Mouse (Mus musculus): ENCODE data around the gene Adgra1. TPM values are rescaled to one million over a fixed set of nuclear protein-coding genes. Genes with fewer than 3 reads are reported as not detected.

Adgra1 gene
- total RNA-seq, 2 experiments from 2014 or later: not detected

DNA sequence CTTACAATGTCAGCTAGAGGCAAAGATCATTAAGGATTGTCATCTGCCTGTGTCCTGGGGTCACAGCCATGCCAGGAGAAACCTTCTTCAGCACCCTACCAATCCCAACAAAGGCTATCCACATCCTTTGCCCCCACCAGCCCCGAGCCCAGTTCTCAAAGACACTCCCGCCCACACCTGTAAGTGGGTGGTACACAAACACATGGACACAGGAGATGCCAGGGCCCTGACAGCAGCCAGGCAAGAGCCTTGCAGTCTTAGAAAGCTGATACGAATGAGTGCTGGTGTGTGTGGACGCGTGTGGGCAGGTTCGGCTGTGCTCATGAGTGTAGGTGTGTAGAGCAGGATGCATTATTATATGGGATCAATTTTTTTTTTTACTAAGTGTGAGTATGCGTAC, 66.5 kb downstream of the Adgra1 start:
- no peak for ATAC-seq (replicated peaks; ENCODE audit: low FRiP score, low TSS enrichment, poor library complexity, severe bottlenecking)

DNA sequence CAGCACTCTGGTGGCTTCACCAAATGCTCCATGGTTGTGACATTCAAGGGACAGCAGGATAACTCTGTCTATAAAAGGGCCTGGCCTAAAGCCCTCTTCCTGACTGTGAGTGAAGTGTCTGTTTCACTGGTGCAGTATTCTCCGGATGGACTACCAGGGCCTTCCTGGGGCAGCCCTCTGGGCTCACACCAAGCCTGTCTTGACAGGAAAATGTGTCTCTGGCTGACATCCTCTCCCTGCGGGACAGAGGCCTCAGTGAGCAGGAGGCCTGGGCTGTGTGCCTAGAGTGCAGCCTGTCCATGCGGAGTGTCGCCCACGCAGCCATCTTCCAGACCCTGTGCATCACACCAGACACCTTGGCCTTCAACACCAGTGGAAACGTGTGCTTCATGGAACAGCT, 66.9 kb downstream of the Adgra1 start:
- no peak for ATAC-seq (replicated peaks; ENCODE audit: low FRiP score, low TSS enrichment, poor library complexity, severe bottlenecking)

DNA sequence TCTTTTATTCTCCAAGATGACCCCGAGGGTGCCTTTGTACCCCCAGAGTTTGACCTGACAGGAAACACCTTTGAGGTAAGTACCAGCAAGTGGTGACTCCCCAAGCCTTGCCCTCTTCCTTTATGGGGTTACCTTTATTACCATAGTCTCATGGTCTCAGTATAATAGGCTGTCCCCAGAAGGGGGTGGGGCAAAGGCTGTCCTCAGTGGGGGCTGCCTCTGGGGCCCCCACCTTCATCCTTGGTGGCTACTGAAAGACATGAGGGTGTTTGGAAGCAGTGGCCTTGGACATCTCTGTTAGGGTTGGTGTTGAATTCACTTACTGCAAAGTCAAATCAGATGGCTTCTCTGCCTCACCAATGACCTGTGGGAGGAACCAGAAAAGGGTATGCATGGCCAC, 68.0 kb downstream of the Adgra1 start:
- ATAC-seq (replicated peaks; ENCODE audit: low FRiP score, low TSS enrichment, poor library complexity, severe bottlenecking): no peak

DNA sequence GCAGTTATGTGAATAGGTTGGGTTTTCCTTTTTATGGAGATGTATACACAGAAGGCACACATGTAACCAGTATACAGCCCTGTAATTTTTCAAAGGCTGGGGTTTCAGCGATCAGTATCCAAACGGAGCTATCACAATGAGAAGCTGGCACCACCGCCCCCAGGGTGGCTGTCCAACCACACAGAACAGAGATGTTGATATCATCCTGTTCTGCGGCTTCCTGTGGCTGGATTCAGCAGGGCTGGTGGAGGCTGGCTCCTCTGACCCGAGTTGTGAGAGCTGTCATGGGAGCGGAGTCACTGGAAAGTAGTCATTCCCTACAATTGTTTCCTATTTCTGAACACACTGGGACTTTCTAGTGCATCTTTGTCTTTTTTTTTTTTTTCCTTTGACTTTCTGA, 71.3 kb downstream of the Adgra1 start:
- no peak for ATAC-seq (replicated peaks; ENCODE audit: low FRiP score, low TSS enrichment, poor library complexity, severe bottlenecking)

DNA sequence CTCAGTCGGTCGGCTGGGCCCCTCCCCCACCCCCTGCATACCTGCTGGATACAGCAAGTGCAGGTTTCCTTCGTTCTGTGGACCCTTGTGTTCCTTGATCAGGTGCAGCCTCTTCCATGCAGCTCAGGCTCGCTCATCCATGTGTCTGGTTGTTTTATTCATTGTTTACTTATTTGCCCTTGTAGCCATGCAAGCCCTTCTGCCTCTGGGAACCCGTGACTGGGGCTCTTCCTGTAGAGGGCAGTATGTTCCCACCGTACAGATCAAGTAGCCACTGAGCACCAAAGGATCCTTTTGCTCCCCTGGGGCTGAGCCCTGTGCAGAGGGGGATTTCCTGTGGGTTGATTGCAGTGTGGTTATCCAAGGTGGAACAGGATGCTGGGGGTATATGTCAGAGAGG, 71.7 kb downstream of the Adgra1 start:
- ATAC-seq (replicated peaks; ENCODE audit: low FRiP score, low TSS enrichment, poor library complexity, severe bottlenecking): peak; percentile 77

DNA sequence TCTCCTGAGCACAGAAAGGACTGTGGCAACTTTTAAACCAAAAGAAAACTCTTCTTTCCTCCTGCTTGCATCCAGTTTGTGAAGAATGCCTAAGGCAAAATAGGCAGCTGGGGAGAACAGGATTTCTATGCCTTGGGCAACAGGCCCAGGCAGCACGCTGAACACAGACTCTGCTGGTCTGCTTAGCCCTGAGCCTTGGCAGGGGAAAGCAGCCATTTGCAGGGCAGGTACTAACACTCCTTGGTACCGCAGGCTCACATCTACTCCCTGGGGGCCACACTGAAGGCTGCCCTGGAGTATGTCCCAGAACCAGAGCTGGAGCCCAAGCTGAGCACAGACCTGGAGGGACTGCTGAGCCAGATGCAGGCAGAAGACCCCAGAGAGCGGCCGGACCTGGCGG, 74.2 kb downstream of the Adgra1 start:
- no peak for ATAC-seq (replicated peaks; ENCODE audit: low FRiP score, low TSS enrichment, poor library complexity, severe bottlenecking)

DNA sequence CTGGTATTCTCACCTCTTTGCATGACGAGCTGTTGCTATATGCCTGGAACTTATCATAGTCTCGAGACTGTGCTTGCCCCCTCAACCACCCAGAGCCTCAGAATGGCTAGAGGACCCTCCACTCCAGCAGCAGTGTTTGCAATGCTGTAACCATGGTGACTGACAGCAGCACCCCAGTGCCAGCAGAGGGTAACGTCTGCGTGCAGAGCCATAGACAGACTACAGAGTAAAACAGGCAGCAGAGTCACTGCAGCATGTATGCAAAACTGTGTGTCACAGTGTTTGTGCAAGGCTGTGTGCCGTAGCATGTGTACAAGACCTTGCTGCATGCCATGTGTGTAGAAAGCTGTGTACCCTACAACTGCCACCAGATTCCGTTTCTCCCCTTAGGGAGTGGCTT, 75.5 kb downstream of the Adgra1 start:
- no peak for ATAC-seq (replicated peaks; ENCODE audit: low FRiP score, low TSS enrichment, poor library complexity, severe bottlenecking)

DNA sequence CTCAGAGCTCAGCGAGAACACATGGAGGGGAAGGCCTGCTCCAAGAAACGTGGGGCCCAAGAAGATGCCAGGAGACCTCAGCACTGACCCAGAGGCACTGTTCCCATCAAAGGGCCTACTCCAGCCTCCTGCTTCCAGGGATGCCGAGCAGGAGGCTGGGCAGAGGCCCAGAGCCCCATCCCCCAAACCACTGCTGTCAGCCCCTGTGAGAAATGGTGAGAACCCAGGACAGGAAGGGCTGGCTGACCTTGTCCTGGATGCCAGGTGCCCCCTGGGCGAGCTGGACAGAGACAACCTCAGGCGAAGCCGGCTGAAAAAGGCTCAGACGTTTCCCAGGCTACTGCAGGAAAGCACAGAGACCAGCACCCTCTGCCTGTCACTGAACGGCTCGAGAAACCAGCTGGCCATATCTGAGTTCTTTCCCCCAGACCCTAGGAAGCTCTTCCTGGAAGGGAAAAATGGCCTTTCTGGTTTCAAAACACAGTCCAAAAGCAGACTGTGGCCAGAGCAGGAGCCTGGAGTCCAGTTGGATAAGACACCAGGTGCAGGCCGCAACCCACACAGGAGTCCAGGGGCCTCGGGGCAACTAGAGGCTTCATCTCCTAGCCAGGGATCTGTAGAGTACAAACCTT, 76.3 kb downstream of the Adgra1 start:
- no peak for ATAC-seq (replicated peaks; ENCODE audit: low FRiP score, low TSS enrichment, poor library complexity, severe bottlenecking)

DNA sequence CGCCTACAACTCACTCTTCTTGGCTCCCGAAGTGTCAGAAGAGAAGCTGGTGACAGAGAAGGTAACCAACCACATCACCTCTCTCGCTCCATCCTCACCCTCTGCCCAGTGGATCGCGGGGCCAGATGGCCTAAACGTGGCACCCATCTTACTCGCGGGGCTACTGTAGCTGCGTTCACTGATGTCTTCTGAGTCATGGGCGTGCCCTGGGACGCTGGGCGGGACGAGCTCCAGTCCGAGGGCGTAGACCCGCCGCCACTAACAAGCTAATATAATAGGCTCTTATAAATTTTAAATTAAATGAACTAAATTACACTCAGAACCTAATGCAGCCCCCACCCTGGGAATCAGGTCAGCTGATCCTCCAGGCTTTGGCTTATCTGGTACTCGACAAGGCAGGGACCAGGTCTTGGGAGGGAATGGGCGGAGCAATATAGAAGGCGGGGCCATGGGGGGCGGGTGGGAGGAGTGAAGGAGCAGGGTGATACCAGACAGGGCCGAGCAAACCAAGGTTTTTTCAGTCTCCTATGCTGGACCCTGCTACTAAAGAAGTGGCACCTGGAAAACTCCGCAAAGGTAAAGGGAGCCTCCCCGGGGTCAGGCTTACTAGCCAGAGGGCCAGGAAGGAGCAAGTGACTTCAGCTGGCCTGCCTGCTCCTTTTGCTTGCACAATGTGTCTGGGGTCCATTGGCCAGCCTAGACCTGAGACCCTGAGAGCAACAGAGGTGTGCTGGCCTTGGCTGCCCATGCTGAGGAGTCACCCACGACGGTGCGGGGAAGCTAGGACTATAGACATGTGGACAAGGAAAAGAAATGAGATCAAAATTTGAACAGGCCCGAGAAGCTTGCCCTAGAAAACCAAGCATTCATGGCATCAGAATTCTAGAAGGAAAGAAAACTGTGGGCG, 80.4 kb downstream of the Adgra1 start:
- peak; percentile 91 for ATAC-seq (replicated peaks; ENCODE audit: low FRiP score, low TSS enrichment, poor library complexity, severe bottlenecking)

DNA sequence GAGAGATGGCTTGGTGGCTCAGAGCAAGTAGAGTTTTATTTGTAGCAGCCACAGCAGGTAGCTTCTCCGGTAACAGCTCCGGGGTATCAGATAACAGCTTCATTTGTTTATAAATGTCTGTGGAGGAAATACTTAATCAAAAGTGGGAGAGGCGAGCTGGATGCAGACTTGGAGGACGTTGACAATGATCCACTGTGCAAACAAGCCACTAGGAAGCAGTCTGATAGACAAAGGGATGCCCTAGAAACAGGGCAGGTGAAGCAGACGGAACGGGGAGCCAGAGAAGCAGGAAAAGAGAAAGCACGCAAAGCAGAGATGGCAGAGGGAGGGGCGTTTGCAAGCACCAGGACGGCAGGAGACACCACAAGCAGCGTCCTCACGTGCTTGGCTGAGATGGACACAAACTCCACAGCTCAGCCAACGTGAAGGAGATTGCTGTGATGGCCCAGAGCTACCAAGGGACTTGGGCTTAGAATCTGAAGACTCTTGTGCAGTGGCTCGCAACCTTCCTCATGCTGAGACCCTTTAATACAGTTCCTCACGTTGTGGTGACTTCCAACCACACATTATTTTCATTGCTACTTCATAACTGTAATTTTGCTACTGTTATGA, 81.8 kb downstream of the Adgra1 start:
- no peak for ATAC-seq (replicated peaks; ENCODE audit: low FRiP score, low TSS enrichment, poor library complexity, severe bottlenecking)

DNA sequence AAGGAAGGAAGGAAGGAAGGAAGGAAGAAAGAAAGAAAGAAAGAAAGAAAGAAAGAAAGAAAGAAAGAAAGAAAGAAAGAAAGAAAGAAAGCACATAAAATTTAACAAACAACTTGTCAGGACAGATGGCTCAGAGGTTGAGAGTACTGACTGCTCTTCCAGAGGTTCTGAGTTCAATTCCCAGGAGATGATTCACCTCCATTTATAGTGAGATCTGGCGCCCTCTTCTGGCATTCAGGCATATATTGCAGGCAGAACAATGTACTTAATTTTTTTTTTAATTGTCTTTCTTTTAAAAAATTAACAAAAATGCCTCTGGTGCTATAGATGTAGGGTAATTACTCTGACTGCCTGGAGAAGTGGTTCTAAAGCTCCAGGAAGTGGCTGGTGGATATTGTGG, 82.4 kb downstream of the Adgra1 start:
- no peak for ATAC-seq (replicated peaks; ENCODE audit: low FRiP score, low TSS enrichment, poor library complexity, severe bottlenecking)

DNA sequence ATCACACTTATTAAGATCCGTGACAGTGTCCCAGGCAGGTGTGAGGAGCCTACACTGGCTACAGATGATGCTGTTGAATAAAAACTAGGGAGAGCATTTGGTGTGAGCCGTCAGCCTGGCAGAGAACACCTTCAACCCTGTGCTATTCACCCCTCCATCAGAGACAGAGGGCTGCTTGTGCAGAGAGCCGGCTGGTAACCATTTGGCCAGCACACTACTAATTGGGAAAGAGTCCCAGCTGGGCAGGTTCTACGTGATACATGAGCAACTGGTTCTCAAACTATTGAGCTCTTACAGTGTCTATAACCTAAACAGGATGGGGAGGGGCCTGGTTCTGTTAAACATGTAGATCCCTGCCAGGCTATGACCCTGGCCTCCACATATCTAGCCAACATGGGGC, 84.3 kb downstream of the Adgra1 start:
- no peak for ATAC-seq (replicated peaks; ENCODE audit: low FRiP score, low TSS enrichment, poor library complexity, severe bottlenecking)

Other genes with a start within 250 kb of the Adgra1 start
- gene Cfap46, start 150.4 kb upstream of the Adgra1 start, total RNA-seq (2014; fragmentation: Nextera tagmentation): not detected in 2 replicates
- gene Cfap46, start 150.4 kb upstream of the Adgra1 start, total RNA-seq (2017): not detected in 2 replicates
- gene Kndc1, start 60.5 kb downstream of the Adgra1 start, total RNA-seq (2014; fragmentation: Nextera tagmentation): not detected in 2 replicates
- not detected in 2 replicates for gene Kndc1, start 60.5 kb downstream of the Adgra1 start, total RNA-seq (2017)
- gene Utf1, start 109.6 kb downstream of the Adgra1 start, total RNA-seq (2014; fragmentation: Nextera tagmentation): not detected in 2 replicates
- gene Utf1, start 109.6 kb downstream of the Adgra1 start, total RNA-seq (2017): not detected in 2 replicates
- not detected in 2 replicates for gene 6430531B16Rik, start 144.6 kb downstream of the Adgra1 start, total RNA-seq (2014; fragmentation: Nextera tagmentation)
- gene 6430531B16Rik, start 144.6 kb downstream of the Adgra1 start, total RNA-seq (2017): 1.0 TPM in 1 of 2 replicates, not detected in the other
- 1.5 and 4.5 TPM in 2 replicates for gene Adam8, start 158.4 kb downstream of the Adgra1 start, total RNA-seq (2014; fragmentation: Nextera tagmentation)
- gene Adam8, start 158.4 kb downstream of the Adgra1 start, total RNA-seq (2017): 0.34 and 2.6 TPM in 2 replicates
- 21.3 and 34.7 TPM in 2 replicates for gene Zfp511, start 202.2 kb downstream of the Adgra1 start, total RNA-seq (2014; fragmentation: Nextera tagmentation)
- gene Zfp511, start 202.2 kb downstream of the Adgra1 start, total RNA-seq (2017): 22.0 and 26.9 TPM in 2 replicates
- gene Tubgcp2, start 202.5 kb downstream of the Adgra1 start, total RNA-seq (2014; fragmentation: Nextera tagmentation): 29.3 and 37.6 TPM in 2 replicates
- gene Tubgcp2, start 202.5 kb downstream of the Adgra1 start, total RNA-seq (2017): 38.2 and 41.2 TPM in 2 replicates
- not detected in 2 replicates for gene Msx3, start 214.9 kb downstream of the Adgra1 start, total RNA-seq (2014; fragmentation: Nextera tagmentation)
- not detected in 2 replicates for gene Msx3, start 214.9 kb downstream of the Adgra1 start, total RNA-seq (2017)
- gene Caly, start 248.4 kb downstream of the Adgra1 start, total RNA-seq (2014; fragmentation: Nextera tagmentation): not detected in 2 replicates
- gene Caly, start 248.4 kb downstream of the Adgra1 start, total RNA-seq (2017): not detected in 2 replicates